Mouse (Mus musculus): ENCODE data around the gene Gfer.

DNA sequence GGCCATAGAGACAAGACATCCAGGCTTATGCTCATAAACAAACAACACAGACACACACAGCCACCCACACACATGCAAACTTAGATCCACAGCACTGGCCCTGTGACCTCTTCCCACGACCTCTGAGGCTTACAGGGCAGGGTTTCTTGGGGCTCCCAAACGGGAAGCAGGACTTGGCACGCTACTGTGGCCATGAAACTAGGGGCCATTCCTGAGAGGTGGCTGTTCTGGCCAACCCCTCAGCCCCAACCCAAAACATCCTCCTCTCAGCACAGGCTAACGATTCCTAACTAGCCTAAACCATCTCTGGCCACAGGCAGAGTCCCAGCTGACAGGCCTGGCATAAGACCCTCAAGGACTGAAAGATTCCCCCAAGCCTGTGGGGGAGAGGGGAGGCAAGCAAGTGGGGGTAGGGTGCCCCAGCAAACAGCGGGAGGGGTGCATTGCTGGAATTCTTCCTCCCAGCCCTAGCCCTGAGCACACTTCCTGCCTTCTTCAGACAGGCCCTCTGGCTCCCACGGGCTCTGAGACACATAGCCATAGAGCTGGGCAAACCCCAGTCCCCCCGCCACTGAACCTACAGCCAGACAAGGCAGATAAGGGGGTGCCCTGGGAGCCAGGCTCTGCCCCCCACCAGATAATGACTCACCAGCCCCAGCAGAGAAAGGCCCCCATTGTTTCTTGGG lies 51.8 kb downstream of the Gfer start:
- TF ChIP-seq CTCF (IDR thresholded peaks at IDR 0.05) (no peak), EP300 (IDR thresholded peaks at IDR 0.05; ENCODE audit: insufficient read depth, low read depth, low read length) (no peak), POLR2A (IDR thresholded peaks at IDR 0.05; ENCODE audit: insufficient read depth, low read depth, low read length) (no peak)
